Mouse (Mus musculus) spleen, adult 2 months (tissue): Measurements from ENCODE around the gene Lgr4.

Source experiments
- CTCF ChIP-seq: fragments of 200-500 bp; IDR thresholded peaks from 2 replicates; pipeline ENCODE4 v1.5.1; 2011; ENCODE audit warnings: mild to moderate bottlenecking, inconsistent platforms; ENCODE audit not compliant: insufficient read depth, insufficient read length, insufficient replicate concordance; ENCODE audit errors: extremely low read depth
- POLR2A ChIP-seq: fragments of 200-500 bp; IDR thresholded peaks from 2 replicates; pipeline ENCODE4 v1.6.1; 2011; ENCODE audit warnings: low read depth, low read length, inconsistent platforms

- no peak for TF ChIP-seq CTCF
- TF ChIP-seq POLR2A, result no peak
Observed at GRCm38 (mm10) chr2:109987946-109988345, 70.5 kb downstream of the Lgr4 start.
